Mouse (Mus musculus) c-Kit-negative CD71-positive TER-119-positive erythroid progenitor cells, embryonic 14.5 days (primary cell): Measurements from ENCODE around the gene Efr3b.

Experiments used
- DNase-seq: peaks from one replicate; pipeline ENCODE4 v3.0.0-alpha.2; 2013; ENCODE audit warnings: low read depth, low spot score

The Efr3b gene

DNA sequence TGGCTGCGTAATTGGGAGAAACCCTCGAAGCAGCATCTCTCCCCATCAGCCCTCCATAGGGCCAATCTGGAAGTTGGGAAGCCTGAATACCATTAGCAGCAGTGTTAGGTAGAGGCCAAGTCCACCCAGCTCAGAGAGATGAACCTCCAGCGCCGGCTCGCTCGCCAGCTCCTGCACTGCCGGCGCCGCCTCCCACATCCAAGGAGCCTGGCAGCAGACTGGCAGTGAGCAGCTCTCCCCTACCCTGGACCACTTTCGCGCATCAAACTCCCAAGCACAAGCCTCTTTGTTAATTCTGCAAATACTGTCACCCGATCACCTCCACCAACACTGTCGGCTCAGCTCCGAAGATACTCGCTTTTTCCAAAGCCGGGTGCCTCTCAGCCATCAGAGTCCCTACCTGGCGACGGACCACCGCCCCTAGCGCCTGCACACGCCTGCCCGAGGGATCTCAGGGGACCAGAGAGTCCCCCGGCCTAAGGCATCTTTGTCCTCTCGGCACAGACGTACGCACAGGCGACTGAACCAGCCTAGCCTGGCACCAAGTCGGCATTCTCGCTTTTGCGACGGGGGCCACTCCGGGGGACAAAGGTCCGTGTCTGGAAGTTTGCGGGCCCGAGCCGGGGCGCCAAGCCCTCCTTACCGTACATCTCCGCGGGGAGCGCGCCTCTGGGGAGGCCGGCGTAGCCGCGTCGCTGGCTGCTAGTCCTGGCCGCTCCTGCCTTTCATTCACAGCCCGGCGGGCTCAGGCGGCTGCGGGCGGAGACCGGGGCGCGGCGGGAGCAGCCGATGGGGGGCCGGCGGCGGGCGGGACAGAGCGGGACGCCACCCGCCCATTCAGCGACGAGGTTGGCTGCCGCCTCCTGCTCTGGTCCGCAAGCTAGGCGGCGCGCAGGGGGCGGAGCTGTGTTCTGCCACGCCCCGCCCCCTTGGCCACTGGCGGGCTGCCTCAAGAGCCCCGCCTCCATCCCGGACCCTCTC, at the start of gene Efr3b:
Efr3b (minus strand) TSS at position 855 of the 981 bp plus-strand sequence.
- no peak for DNase-seq

DNA sequence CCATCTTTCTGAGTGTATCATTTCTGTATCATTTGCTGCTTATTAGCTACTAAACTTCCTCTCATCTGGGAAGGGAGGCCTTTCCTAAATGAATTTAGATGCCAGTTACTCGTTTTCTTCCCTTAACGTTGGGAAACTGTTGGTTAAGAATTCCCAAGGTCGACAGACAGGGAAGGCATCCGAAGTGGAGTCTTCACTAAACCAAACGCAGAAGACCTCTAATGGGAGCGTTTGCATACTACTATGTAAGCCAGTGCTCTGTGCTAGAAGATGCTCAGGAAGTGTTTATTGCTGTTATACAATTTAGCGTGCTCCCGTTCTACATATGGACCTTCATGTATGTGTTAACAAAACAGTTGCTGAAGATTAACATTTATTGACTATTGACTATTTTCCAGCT, 44.7 kb upstream of the Efr3b start:
- no peak for DNase-seq

DNA sequence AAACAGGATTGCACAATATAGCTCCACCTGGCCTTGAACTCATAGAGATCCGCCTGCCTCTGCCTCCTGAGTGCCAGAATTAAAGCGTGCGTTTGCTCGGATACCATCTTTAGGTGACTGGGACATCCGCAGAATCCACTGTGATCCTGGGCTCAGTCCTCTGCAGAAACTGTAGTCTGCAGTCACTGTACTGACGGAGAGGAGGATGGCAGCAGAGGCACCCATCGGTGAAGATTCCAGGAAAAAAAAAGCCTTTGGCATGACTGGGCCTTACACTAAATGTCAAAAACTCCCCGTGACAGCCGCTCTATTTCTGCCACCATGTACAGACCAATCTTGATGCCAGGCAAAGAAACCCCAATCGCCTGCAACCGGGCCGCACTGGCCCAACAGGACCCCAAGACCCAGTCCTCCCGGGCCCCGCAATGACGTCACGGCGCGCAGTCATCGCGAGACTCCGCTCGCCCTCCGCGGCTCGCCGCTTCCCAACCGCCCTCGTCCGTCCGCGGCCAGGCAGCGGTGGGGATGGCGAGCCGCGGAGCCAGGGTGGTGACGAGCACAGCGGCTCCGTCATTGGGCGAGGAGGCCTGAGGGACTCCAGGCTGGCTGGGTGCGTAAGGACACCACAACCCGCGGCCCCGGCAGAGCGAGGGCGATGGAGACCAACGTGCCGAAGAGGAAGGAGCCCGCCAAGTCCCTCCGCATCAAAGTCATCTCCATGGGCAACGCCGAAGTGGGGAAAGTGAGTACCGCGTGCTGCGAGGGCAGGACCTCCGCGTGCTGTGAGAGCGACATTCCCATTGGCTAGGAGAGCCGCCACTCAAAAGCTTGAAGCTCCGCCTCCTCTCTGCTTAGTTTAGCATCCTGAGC, 43.7 kb upstream of the Efr3b start, which contains the start of gene Dnajc27:
Dnajc27 (plus strand) TSS at position 452 of the 870 bp plus-strand sequence.
- DNase-seq = peak; percentile 89

DNA sequence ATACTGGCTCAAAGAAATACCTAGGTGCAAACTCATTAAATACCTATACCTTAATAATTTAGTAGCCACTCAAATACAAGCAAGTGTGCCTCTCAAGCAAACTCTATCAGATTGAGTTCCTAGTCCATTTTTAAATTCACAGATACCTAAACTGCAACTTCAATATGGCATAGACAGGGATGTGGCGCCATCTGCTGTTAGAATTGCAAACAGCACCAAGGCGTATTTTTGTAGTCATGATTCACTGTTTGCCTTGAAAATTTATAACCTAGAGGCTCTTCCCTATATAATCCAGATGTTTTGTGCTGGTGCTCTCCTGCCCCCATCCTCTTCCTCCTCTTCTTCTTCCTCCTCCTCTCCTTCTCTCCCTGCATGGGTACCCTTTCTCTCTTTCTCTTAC, 41.6 kb upstream of the Efr3b start:
- DNase-seq = peak; percentile 25

DNA sequence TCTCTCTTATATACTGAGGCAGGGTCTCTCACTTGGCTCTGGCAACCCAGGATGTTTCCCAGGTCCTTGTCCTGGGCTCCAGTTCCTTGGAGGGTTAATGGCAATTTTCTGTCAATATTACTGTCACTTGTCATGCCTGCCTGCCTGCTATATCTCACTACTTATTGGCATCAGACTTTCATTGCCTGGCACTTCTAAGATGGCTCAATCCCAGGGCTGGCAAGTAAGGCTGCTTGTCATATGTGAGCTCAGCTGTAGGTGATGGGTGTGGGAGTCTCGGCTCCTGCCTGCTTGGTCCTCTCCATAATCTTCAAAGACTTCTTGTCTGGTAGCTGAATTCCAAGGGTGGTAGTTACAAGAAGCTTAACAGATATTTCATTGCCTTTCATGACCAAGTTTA, 39.4 kb upstream of the Efr3b start:
- no peak for DNase-seq

DNA sequence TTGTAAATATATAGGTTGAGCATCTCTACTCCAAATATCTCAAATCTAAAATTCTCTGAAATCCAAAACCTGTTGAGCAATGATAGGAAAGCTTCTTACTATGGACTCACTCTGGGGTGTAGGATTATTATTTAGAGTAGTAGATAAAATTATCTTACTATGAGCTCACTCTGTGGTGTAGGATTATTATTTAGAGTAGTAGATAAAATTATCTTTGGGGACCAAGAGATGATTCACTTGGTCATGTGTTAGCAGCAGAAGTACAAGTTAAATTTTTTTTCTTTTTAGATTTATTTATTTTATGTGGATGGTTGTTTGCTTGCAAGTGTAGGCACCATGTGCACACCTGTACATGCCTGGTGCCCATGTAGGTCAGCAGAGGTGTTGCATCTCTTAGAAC, 37.7 kb upstream of the Efr3b start:
- DNase-seq = no peak

DNA sequence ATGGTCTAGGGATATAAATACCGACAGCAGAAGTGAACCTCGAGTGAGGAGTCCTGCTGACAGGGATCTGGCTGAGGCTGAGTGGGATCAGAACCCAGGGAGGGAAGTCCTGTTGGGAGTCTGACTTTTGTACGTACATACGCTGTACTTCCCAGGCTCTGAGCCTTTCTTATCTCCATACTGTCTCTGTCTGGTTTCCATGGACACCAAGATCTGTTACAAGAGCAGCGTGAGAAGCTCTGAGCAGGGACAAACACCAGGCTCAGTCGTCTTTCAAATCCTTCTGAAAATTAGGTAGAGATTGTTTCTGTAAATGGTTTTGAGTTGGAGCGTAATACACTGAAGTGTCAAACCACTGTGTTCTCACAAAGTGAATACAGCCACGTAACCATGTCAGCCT, 36.7 kb upstream of the Efr3b start:
- DNase-seq = no peak

DNA sequence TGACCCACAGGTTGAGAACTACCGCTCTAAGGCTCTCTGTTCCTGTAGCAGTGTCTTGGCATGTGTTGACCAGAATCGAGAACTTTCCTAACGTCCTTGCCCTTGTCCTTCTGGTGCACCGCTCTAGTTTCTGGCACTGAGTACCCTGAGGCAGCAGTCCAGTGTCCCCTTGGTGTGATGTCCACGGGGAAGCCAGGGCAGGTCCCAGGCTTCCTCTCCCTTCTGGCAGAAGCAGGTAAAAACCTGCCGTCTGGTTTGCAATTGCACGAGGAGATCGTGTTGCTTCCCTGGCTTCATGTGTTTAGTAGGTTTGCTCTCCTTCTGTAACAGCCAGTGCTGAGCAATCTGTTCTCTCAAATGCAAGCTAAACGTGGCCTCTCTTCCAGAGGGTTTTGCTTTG, 33.0 kb upstream of the Efr3b start:
- DNase-seq = no peak

DNA sequence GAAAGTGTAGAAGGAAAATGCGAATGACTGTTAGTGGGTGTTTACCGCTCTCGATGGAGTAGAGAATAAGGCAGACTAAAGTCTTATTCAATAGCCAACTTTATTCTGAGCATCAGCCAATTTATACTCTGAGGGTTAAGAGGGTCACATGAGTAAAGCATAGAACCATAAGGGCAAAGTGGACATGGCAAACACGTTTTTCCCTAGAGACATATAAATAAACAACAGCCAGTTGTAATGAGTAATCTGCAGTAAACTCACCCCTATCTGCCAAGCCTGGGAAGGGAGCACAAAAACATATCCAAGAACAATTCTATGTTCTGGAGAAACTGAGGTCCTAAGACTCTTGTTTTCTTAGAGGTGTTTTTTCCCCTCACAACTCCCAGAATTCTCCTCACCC, 29.8 kb upstream of the Efr3b start:
- no peak for DNase-seq

DNA sequence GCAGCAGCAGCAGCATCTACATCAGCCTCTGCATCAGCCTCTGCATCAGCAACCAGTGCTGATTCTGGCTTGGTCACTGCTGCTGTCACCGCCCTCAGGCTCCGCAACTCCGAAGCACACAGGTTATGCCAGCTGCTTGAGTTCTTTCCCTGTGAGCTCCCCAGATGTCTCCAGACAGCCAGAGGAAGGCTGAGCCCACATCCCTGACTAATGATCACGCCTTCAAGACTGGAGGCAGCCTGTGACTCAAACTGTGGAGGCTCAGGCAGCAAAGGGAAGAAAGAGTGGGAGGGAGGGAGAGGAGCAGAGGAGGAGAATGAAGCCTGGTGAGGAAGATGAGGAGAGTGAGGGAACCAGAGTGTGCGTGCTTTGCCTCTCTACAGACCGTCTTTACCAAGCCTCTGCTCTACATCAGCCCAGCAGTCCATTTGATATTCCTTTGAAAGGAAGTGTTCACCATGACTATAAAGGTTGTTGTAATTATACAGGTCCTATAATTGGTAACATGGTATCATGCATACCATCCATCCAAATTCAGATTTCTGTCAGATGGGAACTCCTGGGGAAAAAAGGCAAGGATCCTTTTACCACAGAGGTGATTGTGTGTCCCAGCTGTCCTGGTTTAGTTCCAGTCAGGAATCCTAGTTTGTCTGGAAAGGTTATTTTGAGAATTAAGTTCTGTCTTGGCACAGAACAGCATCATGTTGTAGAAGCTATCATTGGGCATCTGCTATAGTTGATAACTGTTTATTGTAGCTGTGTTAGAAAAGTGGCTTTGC, 28.2 kb upstream of the Efr3b start:
- DNase-seq = no peak

DNA sequence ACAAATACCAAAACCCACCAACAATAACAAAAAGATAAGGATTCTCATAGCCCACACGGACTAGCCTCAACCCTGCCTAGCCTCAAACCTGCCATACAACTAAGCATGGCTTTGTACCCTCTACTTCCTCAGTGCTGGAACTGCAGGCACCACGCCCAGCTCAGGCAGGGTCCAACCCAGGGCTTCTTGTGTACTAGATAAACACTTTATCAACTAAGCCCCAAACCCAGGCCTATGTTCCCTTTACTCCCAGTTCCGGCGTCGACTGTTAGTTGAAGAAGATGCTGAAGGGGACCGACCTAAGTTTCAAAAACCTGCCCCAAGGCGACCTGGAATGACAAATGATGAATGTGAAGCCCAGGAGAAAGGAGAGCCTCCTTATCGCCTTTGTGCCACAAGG, 27.2 kb upstream of the Efr3b start:
- no peak for DNase-seq

DNA sequence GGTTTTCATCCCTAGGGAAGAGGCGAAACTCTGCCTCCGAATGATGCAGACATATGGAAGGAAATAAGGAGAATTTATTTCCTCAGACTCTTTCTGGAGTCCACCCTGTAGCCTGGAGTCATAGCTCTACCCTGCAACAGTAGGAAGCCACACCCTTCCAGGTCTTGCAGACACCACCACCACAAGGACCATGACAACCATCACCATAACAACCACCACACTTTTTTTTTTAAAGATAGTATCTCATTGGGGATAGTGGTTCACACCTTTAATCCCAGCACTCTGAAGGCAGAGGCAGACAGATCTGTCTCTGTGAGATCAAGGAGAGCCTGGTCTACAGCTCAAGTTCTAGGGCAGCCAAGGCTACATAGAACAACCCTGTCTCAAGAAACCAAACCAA, 26.8 kb upstream of the Efr3b start:
- DNase-seq = no peak

DNA sequence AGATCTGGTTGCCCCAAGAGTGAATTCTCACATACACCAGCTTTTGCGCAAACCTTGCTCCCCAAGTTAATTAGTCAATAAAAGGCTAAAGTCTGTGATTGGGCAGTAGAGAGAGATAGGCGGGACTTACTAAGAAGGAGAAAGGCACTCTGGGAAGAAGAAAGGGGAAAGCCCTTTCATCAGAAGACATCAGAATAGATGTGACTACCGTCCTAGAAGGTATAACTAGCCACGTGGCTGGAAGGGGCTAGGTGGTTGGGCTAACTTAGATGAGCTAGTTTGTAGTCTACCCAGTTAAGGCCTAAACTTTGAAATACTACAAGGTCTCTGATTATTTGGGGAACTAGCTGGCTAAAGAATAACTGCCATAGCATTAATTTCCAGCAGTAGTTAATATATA, 21.0 kb upstream of the Efr3b start:
- no peak for DNase-seq

DNA sequence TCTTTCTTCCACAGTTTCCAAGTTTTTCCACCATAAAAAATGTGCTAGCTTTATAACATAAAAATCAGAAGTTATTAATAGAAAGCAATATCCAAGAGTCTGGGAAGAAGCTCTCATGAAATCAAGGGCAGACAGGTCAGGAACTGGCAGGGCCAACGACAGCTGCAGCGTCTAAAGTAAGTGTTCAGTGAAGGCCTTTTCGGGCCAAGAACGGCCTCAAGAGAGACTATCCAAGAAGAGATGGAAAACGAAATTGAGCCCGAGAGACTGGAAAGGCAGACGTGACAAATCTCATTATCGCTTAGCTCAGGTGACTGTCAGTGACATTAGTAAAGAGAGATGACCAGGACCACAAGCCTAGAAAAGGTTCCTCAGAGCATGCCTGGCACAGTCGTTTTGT, 19.6 kb upstream of the Efr3b start:
- DNase-seq = no peak

DNA sequence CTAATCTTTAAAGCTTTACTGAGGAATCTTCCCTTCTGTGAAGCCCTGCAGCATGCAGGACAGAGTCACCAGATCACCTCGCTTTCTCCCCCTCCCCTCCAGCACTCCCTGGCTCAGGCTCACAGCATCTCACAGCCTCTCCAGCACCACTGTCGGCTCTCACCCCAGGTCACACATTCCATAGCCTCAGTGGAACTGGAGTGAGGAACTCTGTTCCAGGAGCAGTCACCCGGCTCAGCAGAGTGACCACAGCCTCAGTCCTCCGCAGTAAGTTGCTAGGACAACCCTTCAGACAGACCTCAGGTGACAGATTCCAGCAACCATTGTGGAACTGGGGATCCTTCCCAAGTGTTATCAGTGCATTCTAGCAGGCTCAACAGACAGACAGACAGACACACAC, 16.1 kb upstream of the Efr3b start:
- no peak for DNase-seq

DNA sequence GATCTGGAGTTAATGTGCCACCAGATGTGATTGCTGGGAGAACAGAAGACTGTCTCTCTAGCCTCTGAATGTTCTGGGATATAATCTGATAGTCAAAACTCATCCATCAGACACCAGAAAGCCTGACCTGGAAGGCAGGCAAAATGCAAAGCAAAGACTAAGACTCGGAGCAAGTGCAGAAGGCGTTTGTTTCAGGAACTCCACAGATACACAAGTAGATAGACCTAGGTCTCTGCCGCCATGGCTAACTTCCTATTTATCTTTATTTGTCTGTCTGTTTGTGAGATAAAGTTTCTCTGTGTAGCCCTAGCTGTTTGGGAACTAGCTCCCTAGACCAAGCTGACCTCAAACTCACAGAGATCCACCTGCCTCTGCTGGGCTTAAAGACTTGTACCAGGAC, 14.9 kb upstream of the Efr3b start:
- DNase-seq = no peak

DNA sequence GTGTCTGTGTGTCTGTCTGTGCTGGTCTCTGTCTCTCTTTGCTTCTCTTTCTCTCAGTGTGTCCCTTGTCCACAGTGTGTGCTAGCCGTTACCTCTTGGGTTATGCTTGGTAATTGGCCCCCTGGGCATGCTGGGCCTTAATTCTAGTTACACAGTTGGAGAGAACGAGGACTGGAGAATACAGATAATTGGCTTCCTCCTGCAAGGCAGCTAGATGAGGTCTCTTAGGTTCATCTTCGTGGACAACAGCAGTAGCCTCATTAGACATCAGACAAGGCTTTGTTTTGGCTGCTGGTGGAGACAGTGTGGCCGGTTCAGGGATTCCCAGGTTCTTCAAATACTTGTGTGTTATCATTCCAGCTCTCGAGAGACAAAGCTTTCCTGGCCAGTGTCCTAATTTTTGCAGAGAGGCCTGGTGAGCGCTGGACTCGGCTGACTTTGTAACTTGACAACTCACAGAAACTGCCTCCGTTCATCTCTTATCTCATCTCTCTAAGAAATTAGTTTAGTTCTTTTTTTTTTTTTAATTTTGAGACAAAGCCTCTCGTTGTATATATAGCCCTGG, 12.2 kb upstream of the Efr3b start:
- no peak for DNase-seq

DNA sequence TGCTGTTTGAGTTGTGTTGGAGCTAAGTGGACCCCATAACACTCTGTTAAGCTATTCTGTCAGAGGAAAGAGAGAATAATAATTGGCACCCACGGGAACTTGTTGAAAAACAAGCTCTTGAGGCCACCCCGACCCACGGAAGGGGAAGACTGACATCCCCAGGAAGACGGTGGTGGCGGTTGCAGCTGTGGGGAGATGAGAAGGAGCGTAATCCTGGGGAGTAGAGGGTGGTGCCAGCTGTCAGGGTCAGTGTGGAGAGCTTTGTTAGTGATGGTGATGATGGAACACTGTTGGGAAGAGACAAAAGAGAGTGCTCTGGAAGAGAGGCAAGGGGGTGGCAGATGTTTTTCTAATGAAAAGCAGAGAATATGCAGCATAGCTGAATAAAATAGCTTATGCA, 9.3 kb upstream of the Efr3b start:
- DNase-seq = no peak

DNA sequence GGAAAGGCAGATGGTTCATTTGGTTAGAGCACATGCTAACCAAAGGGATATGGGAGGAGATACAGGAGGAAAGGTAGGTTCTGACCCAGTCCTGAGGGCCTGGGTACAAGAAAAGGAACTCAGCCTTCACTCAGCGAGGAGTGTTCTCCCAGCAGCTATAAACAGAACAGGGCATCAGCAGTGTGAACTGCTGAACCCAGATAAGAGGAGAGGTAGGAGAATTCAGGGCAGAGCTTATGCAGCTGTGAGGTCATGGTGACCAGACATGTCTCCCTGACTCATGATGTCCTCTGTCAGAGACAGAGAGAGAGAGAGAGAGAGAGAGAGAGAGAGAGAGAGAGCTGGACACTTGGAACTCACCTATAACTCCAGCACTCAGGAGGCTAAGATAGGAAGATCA, 7.3 kb upstream of the Efr3b start:
- no peak for DNase-seq

DNA sequence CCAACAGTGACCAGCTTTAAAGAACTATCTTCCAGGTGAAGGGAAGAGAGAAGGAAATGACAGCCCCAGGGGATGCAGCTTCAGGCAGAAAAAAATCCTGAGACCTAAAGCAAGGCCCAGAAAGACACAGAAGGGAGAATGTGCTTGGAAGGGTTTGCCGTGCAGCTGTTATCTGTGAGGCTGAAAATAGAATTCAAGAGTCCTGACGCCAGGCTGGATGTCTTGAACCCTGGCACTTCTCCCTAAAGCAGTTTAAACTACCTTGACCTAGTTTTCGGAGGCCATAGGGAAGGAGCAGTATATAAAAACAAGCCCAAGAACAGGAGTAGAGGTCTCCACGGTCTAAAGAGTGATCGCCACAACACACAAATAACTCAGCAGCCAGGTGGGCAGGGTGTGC, 3.7 kb upstream of the Efr3b start:
- DNase-seq = no peak

DNA sequence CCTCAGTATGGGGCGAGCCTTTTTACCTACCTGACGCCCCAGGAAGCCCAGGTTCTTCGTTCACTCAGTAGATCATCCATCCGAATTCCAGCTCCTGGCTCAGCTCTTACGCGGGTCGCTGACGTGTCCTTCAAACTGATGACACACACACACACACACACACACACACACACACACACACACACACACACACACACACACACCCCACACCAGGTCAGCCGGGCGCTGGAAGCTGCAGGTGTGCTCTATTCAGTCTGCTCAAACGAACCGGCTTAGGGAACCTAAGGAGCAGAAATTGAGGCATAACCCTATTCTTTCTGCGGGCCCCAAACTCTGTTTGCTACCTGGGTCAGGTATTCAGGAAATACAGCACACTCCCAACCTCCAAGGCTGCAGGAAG, 331 bp upstream of the Efr3b start:
- no peak for DNase-seq
